Mouse (Mus musculus): ENCODE data around the gene Nt5c3. TPM values are rescaled to one million over a fixed set of nuclear protein-coding genes. Genes with fewer than 3 reads are reported as not detected.

Gene Nt5c3
- polyA plus RNA-seq, 1 experiment from 2014 or later = 65.9 TPM

DNA sequence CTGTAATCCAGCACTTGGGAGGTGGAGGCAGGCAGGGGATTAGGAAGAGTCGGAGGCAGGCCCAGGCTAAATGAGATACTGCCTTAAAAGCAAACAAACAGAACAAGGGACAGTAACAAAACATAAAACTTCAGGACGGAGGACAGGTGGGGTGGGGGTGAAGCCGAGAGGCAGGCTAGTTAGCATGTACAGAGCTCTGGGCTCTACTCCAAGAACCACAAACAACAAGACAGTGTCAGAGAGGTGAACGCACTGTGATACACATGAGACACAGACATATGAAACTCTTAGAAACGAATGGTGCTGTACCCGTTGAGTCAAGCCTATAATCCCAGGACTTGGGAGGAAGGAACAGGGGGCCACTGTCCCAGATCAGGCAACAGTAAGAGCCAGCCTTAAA is 19.9 kb downstream of the Nt5c3 start:
- Histone ChIP-seq H3K4me1 (peaks cover 76% of the 10 kb centered on the region), H3K9me3 (no peaks in the 10 kb centered on the region), H3K9ac (peak overlapping the region; percentile 29; the same call in 1 of the 2 replicates), H3K27me3 (replicated peaks) (no peaks in the 10 kb centered on the region), H3K36me3 (no peaks in the 10 kb centered on the region), H3K4me3 (no peak overlapping the region), H3K4me2 (peak overlapping the region; percentile 70), H3K27ac (replicated peaks) (peak overlapping the region; percentile 67)
- no peak for ATAC-seq (ENCODE audit: extremely low read depth, insufficient number of reproducible peaks, low FRiP score, low TSS enrichment)
- WGBS = 24% methylated on average over 6 of the region's 6 CpGs

- H3K4me3 ChIP-seq = peak overlapping the region; percentile 13; the same call in 1 of the 2 replicates
- peak overlapping the region; percentile 78 for H3K27ac ChIP-seq (replicated peaks)
- H3K4me2 ChIP-seq = peak overlapping the region; percentile 70
- WGBS = 48% methylated on average over 7 of the region's 7 CpGs
- no peaks in the 10 kb centered on the region for H3K27me3 ChIP-seq (replicated peaks)
- no peaks in the 10 kb centered on the region for H3K9me3 ChIP-seq
- H3K4me1 ChIP-seq = peaks cover 76% of the 10 kb centered on the region
- ATAC-seq (ENCODE audit: extremely low read depth, insufficient number of reproducible peaks, low FRiP score, low TSS enrichment) = peak; percentile 40; the same call in 1 of the 2 replicates
- no peak overlapping the region for H3K9ac ChIP-seq
- H3K36me3 ChIP-seq = no peaks in the 10 kb centered on the region
Measured at GRCm38 (mm10) chr6:56902606-56903520, 20.9 kb downstream of the Nt5c3 start.

GRCm38 (mm10) chr6:56901824-56902386 is 21.8 kb downstream of the Nt5c3 start:
- WGBS = 15% methylated on average over 12 of the region's 12 CpGs
- Histone ChIP-seq H3K27ac (replicated peaks) (peak overlapping the region; percentile 78), H3K4me1 (peaks cover 71% of the 10 kb centered on the region), H3K27me3 (replicated peaks) (no peaks in the 10 kb centered on the region), H3K4me2 (peak overlapping the region; percentile 70), H3K9ac (peak overlapping the region; percentile 71), H3K4me3 (peak overlapping the region; percentile 52), H3K36me3 (0 out of 2 replicates have a peak, but pooled peaks cover 2% of the 10 kb centered on the region), H3K9me3 (no peaks in the 10 kb centered on the region)
- ATAC-seq (ENCODE audit: extremely low read depth, insufficient number of reproducible peaks, low FRiP score, low TSS enrichment) = peak; percentile 56; the same call in 1 of the 2 replicates

DNA sequence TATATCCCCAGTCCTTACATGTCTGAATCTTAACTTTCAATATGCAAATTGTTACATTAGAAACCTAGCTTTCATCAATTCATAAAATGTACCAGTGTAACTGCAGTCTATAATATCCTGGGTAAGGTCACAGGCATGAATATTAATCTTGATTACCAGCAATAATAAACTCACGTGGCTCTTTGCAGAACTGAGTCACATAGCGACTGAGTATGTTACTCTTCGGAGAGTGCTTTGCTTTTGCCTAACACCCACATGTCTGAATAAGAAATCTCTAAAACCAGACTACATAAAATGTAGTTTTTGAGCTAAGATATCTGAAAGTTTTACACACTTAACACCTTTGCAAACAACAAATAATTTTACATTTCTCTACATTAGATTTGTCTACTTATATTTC is 22.4 kb downstream of the Nt5c3 start:
- Histone ChIP-seq H3K4me3 (peak overlapping the region; percentile 52), H3K4me1 (peaks cover 68% of the 10 kb centered on the region), H3K9me3 (no peaks in the 10 kb centered on the region), H3K9ac (peak overlapping the region; percentile 71; the same call in 1 of the 2 replicates), H3K36me3 (0 out of 2 replicates have a peak, but pooled peaks cover 2% of the 10 kb centered on the region), H3K27me3 (replicated peaks) (no peaks in the 10 kb centered on the region), H3K27ac (replicated peaks) (peak overlapping the region; percentile 78; the same call in 1 of the 2 replicates), H3K4me2 (peak overlapping the region; percentile 70)
- ATAC-seq (ENCODE audit: extremely low read depth, insufficient number of reproducible peaks, low FRiP score, low TSS enrichment) = no peak
- WGBS = 57% methylated on average over 3 of the region's 3 CpGs

GRCm38 (mm10) chr6:56899601-56900000 is 24.1 kb downstream of the Nt5c3 start:
- no peak for ATAC-seq (ENCODE audit: extremely low read depth, insufficient number of reproducible peaks, low FRiP score, low TSS enrichment)
- no peaks in the 10 kb centered on the region for H3K27me3 ChIP-seq (replicated peaks)
- WGBS = 44% methylated on average over 3 of the region's 3 CpGs
- H3K9ac ChIP-seq = peak overlapping the region; percentile 52
- H3K4me2 ChIP-seq = peak overlapping the region; percentile 70
- 0 out of 2 replicates have a peak, but pooled peaks cover 2% of the 10 kb centered on the region for H3K36me3 ChIP-seq
- H3K4me3 ChIP-seq = peak overlapping the region; percentile 14; the same call in 1 of the 2 replicates
- H3K9me3 ChIP-seq = no peaks in the 10 kb centered on the region
- peaks cover 53% of the 10 kb centered on the region for H3K4me1 ChIP-seq
- peak overlapping the region; percentile 36 for H3K27ac ChIP-seq (replicated peaks)

GRCm38 (mm10) chr6:56890762-56891161 is 33.0 kb downstream of the Nt5c3 start:
- ATAC-seq (ENCODE audit: extremely low read depth, insufficient number of reproducible peaks, low FRiP score, low TSS enrichment) = no peak
- no peak overlapping the region for H3K4me2 ChIP-seq
- no peaks in the 10 kb centered on the region for H3K9me3 ChIP-seq
- H3K9ac ChIP-seq = no peak overlapping the region
- no peaks in the 10 kb centered on the region for H3K4me1 ChIP-seq
- H3K27me3 ChIP-seq (replicated peaks) = no peaks in the 10 kb centered on the region
- no peak overlapping the region for H3K4me3 ChIP-seq
- no peak overlapping the region for H3K27ac ChIP-seq (replicated peaks)
- WGBS = 82% methylated on average over 2 of the region's 2 CpGs
- H3K36me3 ChIP-seq = peaks cover 58% of the 10 kb centered on the region

- H3K4me2 ChIP-seq = no peak overlapping the region
- H3K4me1 ChIP-seq = no peaks in the 10 kb centered on the region
- WGBS = 89% methylated on average over 6 of the region's 6 CpGs
- H3K27ac ChIP-seq (replicated peaks) = no peak overlapping the region
- H3K9me3 ChIP-seq = no peaks in the 10 kb centered on the region
- no peak for ATAC-seq (ENCODE audit: extremely low read depth, insufficient number of reproducible peaks, low FRiP score, low TSS enrichment)
- H3K36me3 ChIP-seq = peaks cover 77% of the 10 kb centered on the region
- no peak overlapping the region for H3K9ac ChIP-seq
- no peaks in the 10 kb centered on the region for H3K27me3 ChIP-seq (replicated peaks)
- no peak overlapping the region for H3K4me3 ChIP-seq
Measured at GRCm38 (mm10) chr6:56888561-56888960, 35.2 kb downstream of the Nt5c3 start.

GRCm38 (mm10) chr6:56879352-56879955 is 44.3 kb downstream of the Nt5c3 start:
- Histone ChIP-seq H3K27ac (replicated peaks) (peak overlapping the region; percentile 79), H3K4me1 (peaks cover 23% of the 10 kb centered on the region), H3K4me3 (no peak overlapping the region), H3K4me2 (peak overlapping the region; percentile 24), H3K36me3 (peaks cover 84% of the 10 kb centered on the region), H3K27me3 (replicated peaks) (no peaks in the 10 kb centered on the region), H3K9ac (0 out of 2 replicates have a peak overlapping the region, but pooled peaks have one; percentile 11), H3K9me3 (no peaks in the 10 kb centered on the region)
- ATAC-seq (ENCODE audit: extremely low read depth, insufficient number of reproducible peaks, low FRiP score, low TSS enrichment) = peak; percentile 42; the same call in 1 of the 2 replicates
- 15% methylated on average over 1 of the region's 1 CpGs for WGBS

- no peak for ATAC-seq (ENCODE audit: extremely low read depth, insufficient number of reproducible peaks, low FRiP score, low TSS enrichment)
- Histone ChIP-seq H3K27ac (replicated peaks) (peak overlapping the region; percentile 79), H3K4me2 (no peak overlapping the region), H3K27me3 (replicated peaks) (no peaks in the 10 kb centered on the region), H3K9ac (no peak overlapping the region), H3K4me1 (peaks cover 23% of the 10 kb centered on the region), H3K9me3 (no peaks in the 10 kb centered on the region), H3K4me3 (no peak overlapping the region), H3K36me3 (peaks cover 83% of the 10 kb centered on the region)
- WGBS = 84% methylated on average over 8 of the region's 8 CpGs
Measured at GRCm38 (mm10) chr6:56877985-56878384, 45.7 kb downstream of the Nt5c3 start.

- Histone ChIP-seq H3K4me2 (no peak overlapping the region), H3K27ac (replicated peaks) (no peak overlapping the region), H3K9ac (no peak overlapping the region), H3K4me1 (peaks cover 23% of the 10 kb centered on the region), H3K36me3 (peaks cover 76% of the 10 kb centered on the region), H3K4me3 (no peak overlapping the region), H3K27me3 (replicated peaks) (no peaks in the 10 kb centered on the region), H3K9me3 (no peaks in the 10 kb centered on the region)
- ATAC-seq (ENCODE audit: extremely low read depth, insufficient number of reproducible peaks, low FRiP score, low TSS enrichment) = no peak
- 49% methylated on average over 4 of the region's 4 CpGs for WGBS
Measured at GRCm38 (mm10) chr6:56876870-56877269, 46.9 kb downstream of the Nt5c3 start.

GRCm38 (mm10) chr6:56870027-56870426 is 53.7 kb downstream of the Nt5c3 start:
- H3K9ac ChIP-seq = no peak overlapping the region
- no peak for ATAC-seq (ENCODE audit: extremely low read depth, insufficient number of reproducible peaks, low FRiP score, low TSS enrichment)
- H3K4me2 ChIP-seq = no peak overlapping the region
- peaks cover 18% of the 10 kb centered on the region for H3K4me1 ChIP-seq
- peaks cover 56% of the 10 kb centered on the region for H3K36me3 ChIP-seq
- no peak overlapping the region for H3K4me3 ChIP-seq
- WGBS = 22% methylated on average over 2 of the region's 2 CpGs
- H3K27ac ChIP-seq (replicated peaks) = no peak overlapping the region; the same call in 1 of the 2 replicates
- H3K9me3 ChIP-seq = no peaks in the 10 kb centered on the region
- H3K27me3 ChIP-seq (replicated peaks) = no peaks in the 10 kb centered on the region

Measured in heart, embryonic 13.5 days (tissue).